ENCODE assay signal across 10 mouse cellular contexts in genomic region chr7:6851717-6852503, GRCm38 (mm10).
A peak's percentile ranks its signal among the peaks of the same experiment; 100 is the strongest.
DNase-seq lines count a peak whose midpoint lies in the region; ATAC-seq lines count a peak whose summit lies in the region.
"Had no signal": no experiment of that assay in that cellular context is flagged by ENCODE, and none has a peak within 500 bp of the region (broad histone marks: within the 10 kb centered on the region; RNA-seq: fewer than 3 reads in every experiment).

No protein-coding gene starts in this region.

- H3K9me3 ChIP-seq in embryonic facial prominence, embryonic 10.5 days: no peaks in the 10 kb centered on the region
- H3K9me3 ChIP-seq in intestine, embryonic 15.5 days: no peaks in the 10 kb centered on the region
- no peaks in the 10 kb centered on the region for H3K9me3 ChIP-seq in neural tube, embryonic 12.5 days

- DNase-seq in layer of hippocampus, adult 9-11 months: peak; percentile 21
- DNase-seq in layer of hippocampus, adult 9-10 months (ENCODE audit: low spot score): no peak
- peak; percentile 74 for DNase-seq in embryonic facial prominence, embryonic 10.5 days (ENCODE audit: low spot score)
- no peak for DNase-seq in layer of hippocampus, adult 18-20 months (ENCODE audit: low spot score in 2 of 2)
- DNase-seq: thymus, adult 18-20 months had no signal

- WGBS in embryonic facial prominence, embryonic 10.5 days: 36% methylated on average over 5 of the region's 5 CpGs
- 25% methylated on average over 5 of the region's 5 CpGs for WGBS in intestine, embryonic 15.5 days
- 31% methylated on average over 5 of the region's 5 CpGs for WGBS in neural tube, embryonic 12.5 days

- ATAC-seq in intestine, embryonic 15.5 days: peak; percentile 78
- ATAC-seq in neural tube, embryonic 12.5 days (ENCODE audit: low FRiP score, low read depth): peak; percentile 78
- ATAC-seq in activated CD4-positive, CD25-positive, alpha-beta regulatory T cell, adult 4 months: no peak
- no peak for ATAC-seq in granulocyte monocyte progenitor cell, adult 5-6 weeks (replicated peaks; ENCODE audit: poor library complexity, severe bottlenecking)

- peak overlapping the region; percentile 65 for H3K27ac ChIP-seq in embryonic facial prominence, embryonic 10.5 days (replicated peaks)
- no peak overlapping the region for H3K27ac ChIP-seq in intestine, embryonic 15.5 days
- H3K27ac ChIP-seq in neural tube, embryonic 12.5 days: no peak overlapping the region

- no peaks in the 10 kb centered on the region for H3K27me3 ChIP-seq in embryonic facial prominence, embryonic 10.5 days (replicated peaks; ENCODE audit: low read depth, poor library complexity, severe bottlenecking)
- H3K27me3 ChIP-seq in intestine, embryonic 15.5 days (replicated peaks): no peaks in the 10 kb centered on the region
- H3K27me3 ChIP-seq in neural tube, embryonic 12.5 days (replicated peaks): no peaks in the 10 kb centered on the region
- H3K27me3 ChIP-seq: CH12.LX had no signal

- H3K36me3 ChIP-seq in embryonic facial prominence, embryonic 10.5 days (replicated peaks): no peaks in the 10 kb centered on the region
- H3K36me3 ChIP-seq in intestine, embryonic 15.5 days: no peaks in the 10 kb centered on the region
- no peaks in the 10 kb centered on the region for H3K36me3 ChIP-seq in neural tube, embryonic 12.5 days

- peaks cover 23% of the 10 kb centered on the region for H3K4me1 ChIP-seq in embryonic facial prominence, embryonic 10.5 days
- H3K4me1 ChIP-seq in intestine, embryonic 15.5 days (replicated peaks): peaks cover 4% of the 10 kb centered on the region; the same call in 1 of the 2 replicates
- H3K4me1 ChIP-seq in neural tube, embryonic 12.5 days: peaks cover 12% of the 10 kb centered on the region; the same call in 1 of the 2 replicates

- no peak overlapping the region for H3K9ac ChIP-seq in intestine, embryonic 15.5 days
- no peak overlapping the region for H3K9ac ChIP-seq in neural tube, embryonic 12.5 days

- H3K4me3 ChIP-seq in embryonic facial prominence, embryonic 10.5 days: no peak overlapping the region
- no peak overlapping the region for H3K4me3 ChIP-seq in intestine, embryonic 15.5 days (replicated peaks)
- H3K4me3 ChIP-seq in neural tube, embryonic 12.5 days: no peak overlapping the region

- H3K4me2 ChIP-seq in intestine, embryonic 15.5 days (replicated peaks): no peak overlapping the region
- 0 out of 2 replicates have a peak overlapping the region, but pooled peaks have one; percentile 22 for H3K4me2 ChIP-seq in neural tube, embryonic 12.5 days (replicated peaks)

Comparison
In these comparisons a context has a peak if more than half of its experiments do, and no peak if none do; other contexts are left out.
1. DNase-seq: peak in layer of hippocampus, adult 9-11 months (single experiment) and embryonic facial prominence, embryonic 10.5 days (single experiment); none in layer of hippocampus, adult 9-10 months (single experiment) and layer of hippocampus, adult 18-20 months (0 of 2).
2. ATAC-seq: peak in intestine, embryonic 15.5 days (single experiment) and neural tube, embryonic 12.5 days (single experiment); none in activated CD4-positive, CD25-positive, alpha-beta regulatory T cell, adult 4 months (single experiment) and granulocyte monocyte progenitor cell, adult 5-6 weeks (single experiment).